Mouse (Mus musculus) liver, postnatal 0 days (tissue): ENCODE measurements around the gene Gm44579.

Experiments used
- CTCF ChIP-seq: sonication (generic); IDR thresholded peaks from 2 replicates; pipeline ENCODE4 v1.5.1; 2016; ENCODE audit warnings: antibody characterized with exemption, low read depth
- EP300 ChIP-seq: IDR thresholded peaks from 2 replicates; pipeline ENCODE4 v1.6.1; 2016; ENCODE audit warnings: antibody characterized with exemption, low read depth, mild to moderate bottlenecking

DNA sequence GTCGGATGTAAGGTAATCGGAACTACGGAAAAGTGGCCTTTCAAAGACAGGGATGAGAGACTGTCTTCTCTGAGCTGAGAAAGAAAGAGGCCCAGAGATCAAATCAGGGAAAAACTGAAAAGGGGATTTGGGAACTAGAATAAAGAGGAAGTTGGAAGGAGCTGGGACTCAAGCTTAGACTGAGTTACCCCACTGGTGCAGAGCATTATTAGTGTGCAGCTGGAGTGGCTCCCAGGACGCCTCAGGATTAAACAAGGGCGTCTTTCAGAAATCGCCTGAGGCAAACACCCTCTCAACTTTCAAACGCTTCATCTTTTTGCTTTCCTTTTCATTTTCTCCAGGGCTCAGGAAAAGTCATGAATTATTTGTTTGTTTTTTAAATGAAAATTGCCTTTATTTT lies 67.9 kb downstream of the Gm44579 start:
- TF ChIP-seq CTCF = no peak
- no peak for TF ChIP-seq EP300
